Mouse (Mus musculus) kidney, adult 2 months (tissue): ENCODE results near the gene Abtb1.

Source experiments
- CTCF ChIP-seq: fragments of 200-500 bp; conservative IDR thresholded peaks from 2 replicates; pipeline ENCODE4 v1.5.1; 2011; ENCODE audit warnings: low read depth, mild to moderate bottlenecking, control low read depth, low read length, moderate library complexity, mixed read lengths; ENCODE audit not compliant: insufficient read depth, insufficient read length
- POLR2A ChIP-seq: fragments of 200-500 bp; IDR thresholded peaks from one replicate; pipeline ENCODE4 v1.6.1; 2011; ENCODE audit warnings: low read depth, low read length, control low read depth

DNA sequence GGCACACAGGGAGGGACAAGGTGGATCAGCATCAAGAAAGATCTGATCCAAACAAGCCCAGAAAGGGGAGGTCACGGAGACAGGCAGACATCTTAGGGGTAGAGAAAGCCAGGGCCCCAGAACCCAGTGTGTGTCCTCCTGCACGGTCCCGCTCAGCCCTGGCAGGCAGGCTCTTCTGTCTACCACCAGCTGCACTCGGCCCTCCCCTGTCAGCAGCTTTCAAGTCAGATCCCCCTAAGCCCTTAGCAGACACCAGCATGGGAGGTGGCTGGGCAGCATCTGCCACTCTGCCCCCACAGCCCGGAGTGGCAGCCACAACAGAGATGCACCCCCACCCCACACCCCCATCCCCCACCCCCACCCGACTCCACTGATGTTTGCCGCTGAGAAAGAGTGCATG is 31.0 kb upstream of the Abtb1 start:
- TF ChIP-seq POLR2A, result no peak
- TF ChIP-seq CTCF, result no peak
